Comparison of ENCODE assay signal across 8 mouse cellular contexts in the genomic region with DNA sequence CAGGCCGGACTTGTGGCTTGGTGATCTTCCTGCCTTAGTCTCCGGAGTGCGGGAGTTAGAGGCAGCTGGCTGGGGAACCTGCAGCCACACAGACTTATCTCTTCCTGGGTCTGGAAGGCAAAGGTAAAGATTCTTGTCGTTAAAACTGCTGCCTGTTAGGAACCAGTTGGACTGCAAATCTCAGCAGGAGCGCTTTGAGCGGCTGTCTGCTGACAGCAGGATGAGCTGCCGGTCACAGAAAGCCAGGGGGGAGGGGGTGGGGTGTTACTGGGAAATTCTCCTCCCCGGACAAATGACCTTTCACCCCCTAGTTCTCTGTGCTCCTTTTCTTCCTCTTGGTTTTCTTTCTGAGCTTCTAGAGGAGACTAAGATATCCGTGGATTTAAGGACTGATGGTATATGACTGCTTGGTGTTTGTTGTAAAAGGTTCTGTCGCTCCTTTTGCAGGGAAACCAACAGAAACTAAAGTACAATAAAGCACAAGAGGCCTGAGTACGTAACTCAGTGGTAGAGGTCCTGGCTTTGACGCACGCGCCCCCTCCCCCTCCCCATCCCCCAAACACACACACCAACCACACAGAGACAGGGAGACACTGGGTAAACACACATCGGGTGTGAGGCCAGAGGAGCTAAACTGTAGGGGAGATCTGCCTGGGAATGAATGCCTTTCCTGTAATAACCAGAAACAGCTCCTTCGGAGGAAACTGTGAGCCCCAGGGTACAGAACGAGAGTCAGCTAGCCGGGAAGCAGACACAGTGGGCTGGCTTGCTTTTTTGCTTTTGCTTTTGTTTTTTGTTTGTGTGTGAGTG. TPM values are rescaled to one million over a fixed set of nuclear protein-coding genes. Genes with fewer than 3 reads are reported as not detected.
DNase-seq lines count a peak whose midpoint lies in the region; ATAC-seq lines count a peak whose summit lies in the region.

No protein-coding gene starts in this region.

- peak overlapping the region; percentile 35 for H3K4me2 ChIP-seq in forebrain, embryonic 16.5 days (ENCODE audit: low read length)
- H3K4me2 ChIP-seq in liver, embryonic 13.5 days, result peak overlapping the region; percentile 57
- H3K4me2 ChIP-seq in neural tube, embryonic 11.5 days (ENCODE audit: low read depth), result peak overlapping the region; percentile 38

- DNase-seq in thymus, postnatal 25 days, result peak; percentile 8
- no peak for DNase-seq in thymus, adult 18-20 months
- DNase-seq in hindlimb bud, embryonic 11.5 days (ENCODE audit: extremely low spot score, low read depth, low spot score), result peak; percentile 14
- no peak for DNase-seq in liver, embryonic 13.5 days
- peak; percentile 55 for DNase-seq in neural tube, embryonic 11.5 days (ENCODE audit: low spot score)
- no peak for DNase-seq in spleen, postnatal 36 days (ENCODE audit: low spot score in 2 of 2)
- DNase-seq in adipocyte (ENCODE audit: low spot score), result no peak

- H3K27ac ChIP-seq in forebrain, embryonic 16.5 days (ENCODE audit: low read length), result no peak overlapping the region
- peak overlapping the region; percentile 45 for H3K27ac ChIP-seq in liver, embryonic 13.5 days
- no peak overlapping the region for H3K27ac ChIP-seq in neural tube, embryonic 11.5 days (ENCODE audit: low read depth, low read length)

- no peak overlapping the region for H3K4me3 ChIP-seq in forebrain, embryonic 16.5 days (replicated peaks; ENCODE audit: low read length)
- peak overlapping the region; percentile 36 for H3K4me3 ChIP-seq in liver, embryonic 13.5 days (replicated peaks)
- peak overlapping the region; percentile 18; the same call in 1 of the 2 replicates for H3K4me3 ChIP-seq in neural tube, embryonic 11.5 days (ENCODE audit: low read depth, low read length)

- H3K9ac ChIP-seq in forebrain, embryonic 16.5 days (replicated peaks; ENCODE audit: low read depth, low read length), result no peak overlapping the region
- peak overlapping the region; percentile 23; the same call in 1 of the 2 replicates for H3K9ac ChIP-seq in liver, embryonic 13.5 days
- peak overlapping the region; percentile 49 for H3K9ac ChIP-seq in neural tube, embryonic 11.5 days (ENCODE audit: low read length)

- WGBS in forebrain, embryonic 16.5 days, result 6% methylated on average over 18 of the region's 18 CpGs
- 4% methylated on average over 18 of the region's 18 CpGs for WGBS in liver, embryonic 13.5 days (ENCODE audit: insufficient replicate concordance)
- 0% methylated on average over 18 of the region's 18 CpGs for WGBS in neural tube, embryonic 11.5 days

- no peaks in the 10 kb centered on the region for H3K36me3 ChIP-seq in forebrain, embryonic 16.5 days (ENCODE audit: control insufficient read depth, insufficient read depth)
- no peaks in the 10 kb centered on the region for H3K36me3 ChIP-seq in liver, embryonic 13.5 days
- no peaks in the 10 kb centered on the region for H3K36me3 ChIP-seq in neural tube, embryonic 11.5 days (ENCODE audit: control insufficient read depth, insufficient read depth, low read length)

- H3K4me1 ChIP-seq in forebrain, embryonic 16.5 days (replicated peaks; ENCODE audit: control insufficient read depth, insufficient read depth, low read length), result no peaks in the 10 kb centered on the region; the same call in 1 of the 2 replicates
- H3K4me1 ChIP-seq in liver, embryonic 13.5 days (replicated peaks), result peaks cover 5% of the 10 kb centered on the region
- peaks cover 9% of the 10 kb centered on the region for H3K4me1 ChIP-seq in neural tube, embryonic 11.5 days (ENCODE audit: control insufficient read depth, insufficient read depth, low read length)

- H3K9me3 ChIP-seq in forebrain, embryonic 16.5 days (ENCODE audit: control insufficient read depth, low read length), result no peaks in the 10 kb centered on the region
- H3K9me3 ChIP-seq in liver, embryonic 13.5 days (replicated peaks), result no peaks in the 10 kb centered on the region
- H3K9me3 ChIP-seq in neural tube, embryonic 11.5 days (ENCODE audit: control insufficient read depth, low read length), result no peaks in the 10 kb centered on the region

- no peaks in the 10 kb centered on the region for H3K27me3 ChIP-seq in forebrain, embryonic 16.5 days (replicated peaks; ENCODE audit: control insufficient read depth, insufficient read depth, low read length)
- H3K27me3 ChIP-seq in liver, embryonic 13.5 days, result no peaks in the 10 kb centered on the region
- H3K27me3 ChIP-seq in neural tube, embryonic 11.5 days (ENCODE audit: control insufficient read depth, insufficient read depth, low read length), result no peaks in the 10 kb centered on the region

- no peak for ATAC-seq in forebrain, embryonic 16.5 days
- peak; percentile 64 for ATAC-seq in liver, embryonic 13.5 days (ENCODE audit: low read depth)
- ATAC-seq in neural tube, embryonic 11.5 days (ENCODE audit: insufficient read depth, low FRiP score, low TSS enrichment), result peak; percentile 68; the same call in 1 of the 2 replicates

RNA-seq across cellular contexts. Expression of a gene that starts 29.7 kb away (rescaled TPM):
- polyA plus RNA-seq in forebrain, embryonic 16.5 days (2015; fragmentation: Nextera tagmentation; extraction: Ambion mirVana), result 210 and 212 TPM in 2 replicates
- 96.2 and 110 TPM in 2 replicates for polyA plus RNA-seq in liver, embryonic 13.5 days (2015; fragmentation: Nextera tagmentation; extraction: Ambion mirVana)
- 226 and 230 TPM in 2 replicates for polyA plus RNA-seq in neural tube, embryonic 11.5 days (2014; fragmentation: Nextera tagmentation; extraction: Ambion mirVana)

RNA-seq across cellular contexts. Expression of a gene that starts 55.8 kb away (rescaled TPM):
- 24.0 and 26.7 TPM in 2 replicates for polyA plus RNA-seq in forebrain, embryonic 16.5 days (2015; fragmentation: Nextera tagmentation; extraction: Ambion mirVana)
- polyA plus RNA-seq in liver, embryonic 13.5 days (2015; fragmentation: Nextera tagmentation; extraction: Ambion mirVana), result 6.2 and 8.0 TPM in 2 replicates
- polyA plus RNA-seq in neural tube, embryonic 11.5 days (2014; fragmentation: Nextera tagmentation; extraction: Ambion mirVana), result 22.1 TPM in 2 replicates

Comparison
In these comparisons a context has a peak if more than half of its experiments do, and no peak if none do; other contexts are left out.
1. DNase-seq: peak in thymus, postnatal 25 days (single experiment), hindlimb bud, embryonic 11.5 days (single experiment) and neural tube, embryonic 11.5 days (single experiment); none in thymus, adult 18-20 months (0 of 2), liver, embryonic 13.5 days (single experiment), spleen, postnatal 36 days (0 of 2) and adipocyte (single experiment).
2. Peak in every context shown above with its lines, with median percentiles within 50 percentile points of each other: H3K4me2 ChIP-seq.